Mouse (Mus musculus): ENCODE data around the gene Alcam. TPM values are rescaled to one million over a fixed set of nuclear protein-coding genes. Genes with fewer than 3 reads are reported as not detected.

Gene Alcam
- polyA plus RNA-seq, 1 experiment = 1.6 TPM

GRCm38 (mm10) chr16:52242144-52242543 is 211.7 kb downstream of the Alcam start:
- Histone ChIP-seq H3K4me3 (replicated peaks) (no peak overlapping the region), H3K9me3 (peaks cover 10% of the 10 kb centered on the region; the same call in 1 of the 2 replicates), H3K36me3 (replicated peaks; ENCODE audit: low read length) (no peaks in the 10 kb centered on the region), H3K4me1 (no peaks in the 10 kb centered on the region), H3K27me3 (replicated peaks) (no peaks in the 10 kb centered on the region)
- TF ChIP-seq GATA1 (IDR thresholded peaks at IDR 0.05; ENCODE audit: borderline replicate concordance, low read length) (no peak), FLI1 (IDR thresholded peaks at IDR 0.05; ENCODE audit: low read length) (no peak)

- Histone ChIP-seq H3K4me1 (no peaks in the 10 kb centered on the region), H3K4me3 (replicated peaks) (no peak overlapping the region), H3K36me3 (replicated peaks; ENCODE audit: low read length) (no peaks in the 10 kb centered on the region), H3K27me3 (replicated peaks) (no peaks in the 10 kb centered on the region), H3K9me3 (no peaks in the 10 kb centered on the region)
- TF ChIP-seq FLI1 (IDR thresholded peaks at IDR 0.05; ENCODE audit: low read length) (no peak), GATA1 (IDR thresholded peaks at IDR 0.05; ENCODE audit: borderline replicate concordance, low read length) (no peak)
Measured at GRCm38 (mm10) chr16:52229930-52230329, 223.9 kb downstream of the Alcam start.

GRCm38 (mm10) chr16:52229446-52229845 is 224.4 kb downstream of the Alcam start:
- H3K4me3 ChIP-seq (replicated peaks) = no peak overlapping the region
- no peaks in the 10 kb centered on the region for H3K4me1 ChIP-seq
- no peak for TF ChIP-seq GATA1 (IDR thresholded peaks at IDR 0.05; ENCODE audit: borderline replicate concordance, low read length)
- TF ChIP-seq FLI1 (IDR thresholded peaks at IDR 0.05; ENCODE audit: low read length) = no peak
- no peaks in the 10 kb centered on the region for H3K36me3 ChIP-seq (replicated peaks; ENCODE audit: low read length)
- H3K9me3 ChIP-seq = no peaks in the 10 kb centered on the region
- H3K27me3 ChIP-seq (replicated peaks) = no peaks in the 10 kb centered on the region

- no peak for TF ChIP-seq GATA1 (IDR thresholded peaks at IDR 0.05; ENCODE audit: borderline replicate concordance, low read length)
- no peak for TF ChIP-seq FLI1 (IDR thresholded peaks at IDR 0.05; ENCODE audit: low read length)
- no peaks in the 10 kb centered on the region for H3K4me1 ChIP-seq
- H3K36me3 ChIP-seq (replicated peaks; ENCODE audit: low read length) = no peaks in the 10 kb centered on the region
- H3K4me3 ChIP-seq (replicated peaks) = no peak overlapping the region
- H3K9me3 ChIP-seq = no peaks in the 10 kb centered on the region
- H3K27me3 ChIP-seq (replicated peaks) = no peaks in the 10 kb centered on the region
Measured at GRCm38 (mm10) chr16:52222896-52223295, 231.0 kb downstream of the Alcam start.

GRCm38 (mm10) chr16:52219069-52219468 is 234.8 kb downstream of the Alcam start:
- TF ChIP-seq GATA1 (IDR thresholded peaks at IDR 0.05; ENCODE audit: borderline replicate concordance, low read length) (no peak), FLI1 (IDR thresholded peaks at IDR 0.05; ENCODE audit: low read length) (no peak)

GRCm38 (mm10) chr16:52210844-52211606 is 242.8 kb downstream of the Alcam start:
- Histone ChIP-seq H3K4me3 (replicated peaks) (no peak overlapping the region), H3K36me3 (replicated peaks; ENCODE audit: low read length) (peaks cover 2% of the 10 kb centered on the region), H3K4me1 (no peaks in the 10 kb centered on the region), H3K27me3 (replicated peaks) (no peaks in the 10 kb centered on the region), H3K9me3 (no peaks in the 10 kb centered on the region)
- TF ChIP-seq GATA1 (IDR thresholded peaks at IDR 0.05; ENCODE audit: borderline replicate concordance, low read length) (no peak), FLI1 (IDR thresholded peaks at IDR 0.05; ENCODE audit: low read length) (no peak)

More at GRCm38 (mm10) chr16:52219069-52219468, 234.8 kb downstream of the Alcam start:
- Histone ChIP-seq H3K4me3 (replicated peaks) (no peak overlapping the region), H3K27me3 (replicated peaks) (no peaks in the 10 kb centered on the region), H3K36me3 (replicated peaks; ENCODE audit: low read length) (no peaks in the 10 kb centered on the region), H3K4me1 (no peaks in the 10 kb centered on the region), H3K9me3 (no peaks in the 10 kb centered on the region)

GRCm38 (mm10) chr16:52200107-52200506 is 253.8 kb downstream of the Alcam start:
- Histone ChIP-seq H3K9me3 (peaks cover 6% of the 10 kb centered on the region), H3K36me3 (replicated peaks; ENCODE audit: low read length) (peaks cover 48% of the 10 kb centered on the region), H3K4me1 (no peaks in the 10 kb centered on the region), H3K27me3 (replicated peaks) (no peaks in the 10 kb centered on the region), H3K4me3 (replicated peaks) (no peak overlapping the region)
- TF ChIP-seq GATA1 (IDR thresholded peaks at IDR 0.05; ENCODE audit: borderline replicate concordance, low read length) (no peak), FLI1 (IDR thresholded peaks at IDR 0.05; ENCODE audit: low read length) (no peak)
